Mouse (Mus musculus): ENCODE data around the gene Cd151.

Gene Cd151

DNA sequence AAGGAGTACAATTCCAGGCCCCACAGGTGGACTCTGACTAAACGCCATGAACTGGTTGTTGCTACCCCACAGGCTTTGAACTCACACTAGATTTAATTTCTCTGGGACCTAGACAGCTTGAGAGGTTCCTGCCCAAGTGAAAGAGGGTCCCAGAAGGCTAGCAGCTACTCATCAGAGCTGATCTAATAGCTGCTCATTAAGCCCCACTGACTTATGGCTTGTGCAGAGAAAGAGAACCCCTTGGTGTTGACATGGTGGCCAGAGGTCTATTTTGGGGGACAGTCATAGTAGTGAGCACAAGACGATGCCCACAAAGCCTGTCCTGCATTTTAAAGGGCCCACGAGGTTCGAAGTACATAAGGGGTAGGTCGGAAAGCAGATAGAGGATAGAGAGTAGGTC is 7.0 kb downstream of the Cd151 start:
- no peak for DNase-seq (ENCODE audit: low spot score)

DNA sequence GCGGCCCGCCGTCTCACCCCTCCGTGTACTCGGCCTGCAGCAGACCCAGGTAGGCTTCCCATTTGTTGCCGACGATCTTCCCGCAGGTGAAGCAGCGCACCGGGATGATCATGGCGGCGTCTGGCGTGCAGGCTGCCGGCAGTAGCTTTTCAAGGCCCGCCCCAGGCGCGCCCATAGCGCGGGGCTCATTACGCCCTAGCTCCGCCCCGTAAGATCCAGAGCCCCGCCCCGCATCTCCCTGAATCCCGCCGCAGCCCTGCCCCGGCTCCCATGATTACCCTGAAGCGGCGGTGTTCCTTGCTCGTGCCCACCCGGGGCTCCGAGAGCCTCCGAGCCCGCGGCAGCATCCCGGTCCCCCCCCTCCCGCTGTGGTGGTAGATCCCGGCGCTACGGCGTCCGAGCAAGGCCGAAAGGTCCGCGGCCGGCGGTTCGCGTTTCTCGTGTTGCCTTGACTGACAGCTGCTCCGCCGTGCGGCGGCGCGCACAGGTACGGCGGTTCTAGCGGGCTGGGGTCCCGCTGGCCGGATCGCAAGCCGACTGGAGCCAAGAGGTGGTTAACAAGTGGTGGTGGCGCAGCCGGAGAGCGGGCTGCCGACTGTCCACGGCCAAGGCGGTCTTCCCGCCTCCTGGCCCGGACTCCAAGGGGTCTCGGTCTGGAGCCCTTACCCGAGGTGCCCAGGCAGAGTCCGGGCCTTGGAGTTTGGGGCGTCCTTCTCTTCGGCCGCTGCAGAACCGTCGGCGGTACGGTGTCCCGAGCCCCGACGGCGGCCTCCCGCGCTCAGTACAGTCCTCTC is 8.0 kb downstream of the Cd151 start, which contains the start of the genes Polr2l and Tspan4:
TSS of gene Polr2l (minus strand) at position 122 of the 794 bp plus-strand sequence.
TSS of gene Tspan4 (plus strand) at position 230 of the 794 bp plus-strand sequence.
- peak; percentile 92 for DNase-seq (ENCODE audit: low spot score)

DNA sequence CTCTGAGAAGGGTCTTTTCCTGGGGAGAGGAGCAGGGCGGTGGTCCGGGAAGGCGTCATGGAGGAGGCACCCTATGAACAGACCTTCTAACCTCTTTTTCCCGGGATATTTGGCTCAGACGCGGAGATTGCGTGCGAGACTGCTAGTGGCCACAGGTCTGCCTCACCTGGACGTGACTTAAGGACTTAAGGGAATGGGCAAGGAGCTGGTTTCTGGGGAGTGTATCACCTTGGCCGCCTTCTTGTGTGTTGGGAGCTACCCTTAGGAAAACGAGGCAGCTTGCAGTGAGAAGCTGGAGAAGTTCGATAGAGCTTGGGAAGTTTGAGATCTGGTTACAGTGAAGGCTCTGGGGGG is 8.6 kb downstream of the Cd151 start:
- no peak for DNase-seq (ENCODE audit: low spot score)

DNA sequence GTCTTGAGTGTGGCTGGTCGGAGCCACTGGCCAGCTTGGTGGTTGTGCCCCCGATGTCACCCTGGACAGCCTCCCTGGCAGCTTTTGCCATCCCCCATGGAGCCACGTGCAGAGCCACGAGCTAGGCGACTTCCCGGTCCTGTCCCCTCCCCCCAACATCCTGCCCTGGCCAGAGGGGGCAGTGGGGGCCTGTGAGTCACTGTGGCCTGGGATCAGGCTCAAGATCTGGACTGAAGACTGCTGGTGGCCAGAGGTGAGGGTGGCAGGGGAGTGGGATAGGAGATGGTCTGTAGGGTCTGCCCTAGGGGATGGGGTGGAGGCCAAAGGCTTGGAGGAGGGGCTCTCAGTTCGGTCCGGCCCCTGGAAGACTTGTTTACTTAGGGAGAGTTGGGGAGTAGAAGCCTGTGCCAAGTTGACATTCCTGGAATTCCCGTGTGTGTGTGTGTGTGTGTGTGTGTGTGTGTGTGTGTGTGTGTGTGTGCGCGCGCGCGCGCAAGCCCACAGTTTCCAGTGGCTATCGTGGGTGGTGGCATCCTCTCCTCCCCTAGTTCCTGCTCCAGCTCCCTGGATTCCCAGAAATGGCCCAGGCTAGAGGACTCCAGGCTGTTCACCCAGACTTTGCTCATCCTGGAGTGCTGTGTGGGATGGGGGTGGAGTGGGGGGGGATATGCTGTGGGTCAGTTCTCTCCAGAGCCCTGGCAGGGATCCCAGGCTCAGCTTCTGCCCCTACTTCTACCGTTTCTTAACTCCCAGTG is 9.2 kb downstream of the Cd151 start:
- DNase-seq (ENCODE audit: low spot score): peak; percentile 85

DNA sequence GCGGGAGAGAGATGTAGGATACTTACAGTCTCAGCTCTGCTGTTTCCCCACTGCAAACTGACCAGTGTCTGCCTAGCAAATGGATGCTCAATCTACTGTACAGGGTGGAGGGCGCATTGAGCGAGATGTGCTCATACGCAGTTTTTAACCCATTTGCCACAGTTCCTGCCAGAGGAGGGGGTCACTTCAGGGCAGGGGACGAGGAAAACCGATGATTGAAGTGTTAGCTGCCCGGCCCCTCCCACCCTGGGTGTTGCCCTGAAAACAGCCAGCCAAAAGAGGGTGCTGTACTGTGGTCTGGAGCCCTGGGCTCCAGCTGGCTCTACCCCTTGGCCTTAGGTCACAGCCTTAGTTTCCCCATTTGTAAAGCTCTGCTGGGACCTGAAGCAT is 9.8 kb downstream of the Cd151 start:
- DNase-seq (ENCODE audit: low spot score): no peak

DNA sequence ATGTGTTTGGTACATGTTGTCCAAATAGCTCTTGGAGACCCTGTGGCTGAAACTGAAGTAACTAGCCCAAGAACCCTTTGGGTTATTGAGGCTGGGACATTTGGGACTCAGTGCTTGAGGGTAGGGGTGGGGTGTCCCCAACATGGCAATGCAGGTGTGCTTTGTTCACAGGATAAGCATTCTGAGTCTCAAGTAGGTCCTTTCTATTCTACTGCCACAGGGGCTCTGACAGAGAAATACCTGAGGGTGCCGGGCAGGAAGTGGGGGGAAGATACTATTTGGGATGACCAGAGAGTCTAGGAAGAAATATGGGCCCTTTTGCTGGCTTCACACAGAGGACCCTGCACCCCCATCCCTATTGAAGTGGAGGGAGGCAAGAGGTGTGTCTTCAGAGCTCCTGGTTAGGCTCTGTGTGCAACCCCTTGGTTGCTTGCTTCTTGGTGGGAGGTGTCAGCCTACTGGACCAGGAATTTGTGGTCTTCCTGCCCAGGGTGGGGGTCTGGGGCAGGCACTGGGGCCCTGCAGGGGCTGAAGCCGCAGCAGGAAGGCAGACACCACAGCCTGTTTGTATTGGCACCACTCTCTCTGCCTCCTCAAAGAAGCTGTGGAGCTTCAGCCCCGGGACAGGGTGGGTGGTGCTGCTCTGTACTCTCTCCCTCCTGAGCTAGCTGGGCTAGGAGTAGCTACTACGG is 10.5 kb downstream of the Cd151 start:
- no peak for DNase-seq (ENCODE audit: low spot score)

DNA sequence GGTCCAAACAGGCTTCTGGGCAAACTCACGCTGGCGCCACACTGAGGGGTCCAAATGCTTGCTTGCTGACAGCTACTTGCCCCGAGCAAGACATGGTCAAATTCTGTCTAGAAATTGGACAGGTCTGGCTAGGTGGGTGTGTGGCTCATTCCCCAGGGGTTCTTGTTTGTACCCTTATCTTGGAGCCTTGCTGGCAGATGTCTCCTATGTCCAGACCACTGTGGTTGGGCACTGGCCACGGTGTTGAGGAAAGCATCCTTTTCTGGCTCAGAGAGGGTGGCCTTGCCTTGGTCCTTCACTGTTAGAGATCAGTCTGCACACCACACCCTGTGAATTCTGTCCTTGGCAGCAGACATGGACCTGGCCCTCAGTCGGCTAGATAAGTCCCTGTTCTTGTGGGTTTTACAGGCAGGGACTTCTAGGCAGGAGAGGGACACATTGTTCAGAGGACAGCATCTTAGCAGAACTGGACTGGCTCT is 11.1 kb downstream of the Cd151 start:
- DNase-seq (ENCODE audit: low spot score): no peak

DNA sequence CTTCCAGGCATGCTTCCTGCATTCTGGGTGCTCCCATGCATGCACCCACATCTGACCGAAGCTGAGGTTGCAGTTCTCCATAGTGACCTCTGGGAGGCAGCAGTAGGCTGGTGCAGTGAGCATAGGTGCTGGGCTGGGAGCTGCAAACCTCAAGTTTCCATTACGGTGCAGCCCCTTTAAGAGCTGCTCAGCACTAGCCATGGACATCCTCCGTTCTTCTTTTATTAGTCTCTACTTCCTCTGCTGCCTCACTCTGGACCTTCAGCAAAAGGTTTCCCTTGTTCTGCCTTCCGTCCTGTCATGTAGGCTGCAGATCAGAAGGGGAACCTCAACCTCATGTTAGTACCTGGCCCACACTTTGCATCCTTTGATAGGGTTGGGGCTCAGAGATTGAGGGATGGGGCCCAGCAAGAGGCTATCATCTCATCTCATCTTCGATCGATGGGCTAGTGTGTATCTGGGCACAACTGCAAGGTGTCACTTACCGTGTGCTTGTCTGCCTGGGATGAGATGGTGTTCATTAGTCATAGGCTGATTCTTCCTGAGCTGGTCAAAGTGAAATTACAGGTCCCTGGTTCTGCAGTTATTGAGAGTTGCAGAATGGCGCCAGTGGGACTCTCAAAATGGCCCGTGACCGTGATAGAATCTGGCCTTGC is 13.8 kb downstream of the Cd151 start:
- peak; percentile 52 for DNase-seq (ENCODE audit: low spot score)

DNA sequence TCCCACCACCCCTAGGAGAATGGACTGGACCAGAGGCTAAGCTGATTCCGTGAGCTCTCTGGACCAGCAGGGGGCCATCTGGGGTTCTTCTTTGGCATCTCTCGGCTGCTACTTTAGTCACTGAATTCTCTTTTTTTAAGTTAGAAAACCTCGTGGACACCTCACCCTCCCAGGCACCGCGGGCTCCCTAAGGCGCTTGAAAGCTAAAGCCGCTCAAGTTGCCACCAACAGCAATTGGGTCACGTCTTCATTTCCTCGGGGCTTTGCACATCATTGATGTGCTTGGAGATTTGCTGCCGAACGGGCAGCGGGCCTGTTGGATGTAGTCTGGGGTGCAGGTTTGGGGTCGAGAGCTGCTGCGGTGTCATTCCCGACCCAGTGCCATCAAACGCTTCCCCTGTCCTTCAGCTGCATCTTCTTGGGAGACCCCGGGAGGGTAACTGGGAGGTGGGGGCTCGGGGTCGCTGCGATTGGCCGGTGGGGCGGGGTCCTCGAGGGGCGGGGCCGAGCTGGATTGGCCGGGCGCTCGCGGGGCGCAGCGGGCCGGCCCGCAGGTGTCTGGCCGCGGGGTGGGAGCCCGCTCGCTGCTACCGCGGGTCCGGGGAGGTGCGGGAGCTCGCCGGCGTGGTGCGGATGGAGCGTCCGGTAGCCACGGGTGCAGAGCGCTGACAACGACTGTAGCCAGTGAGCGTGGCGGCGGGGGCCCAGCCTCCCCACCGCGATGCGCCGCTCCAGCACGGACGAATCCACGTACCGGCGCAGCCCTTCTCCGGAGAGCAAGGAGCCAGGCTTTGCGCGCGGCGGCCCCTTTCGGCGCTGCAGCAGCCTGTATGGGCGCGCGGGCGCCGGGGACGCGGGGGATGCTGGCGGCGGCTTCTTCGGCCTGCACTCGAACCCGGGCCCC is 14.6 kb downstream of the Cd151 start:
- DNase-seq (ENCODE audit: low spot score): peak; percentile 57

DNA sequence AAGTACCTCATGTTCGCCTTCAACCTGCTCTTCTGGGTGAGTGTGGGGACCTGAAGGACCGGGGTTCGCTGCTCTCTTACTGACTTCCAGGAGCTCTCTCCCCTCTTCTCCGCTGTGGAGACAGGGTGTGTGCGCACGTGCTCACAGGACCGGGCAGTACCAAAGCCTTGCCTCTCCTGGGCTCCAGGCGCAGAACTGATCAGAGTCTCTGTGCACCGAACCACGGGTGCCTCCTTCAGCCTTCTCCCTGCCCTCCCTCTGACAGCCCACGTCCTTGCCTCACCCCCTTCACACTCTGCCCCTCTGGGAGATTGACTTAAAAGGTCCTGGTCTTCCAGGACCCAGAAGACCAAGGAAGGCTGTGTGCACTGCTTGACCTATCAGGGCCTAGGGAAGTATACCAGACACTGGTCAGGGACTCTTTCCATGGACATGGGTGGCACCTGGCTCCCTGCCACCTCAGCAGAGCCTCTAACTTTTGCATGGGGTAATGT is 15.4 kb downstream of the Cd151 start:
- no peak for DNase-seq (ENCODE audit: low spot score)

DNA sequence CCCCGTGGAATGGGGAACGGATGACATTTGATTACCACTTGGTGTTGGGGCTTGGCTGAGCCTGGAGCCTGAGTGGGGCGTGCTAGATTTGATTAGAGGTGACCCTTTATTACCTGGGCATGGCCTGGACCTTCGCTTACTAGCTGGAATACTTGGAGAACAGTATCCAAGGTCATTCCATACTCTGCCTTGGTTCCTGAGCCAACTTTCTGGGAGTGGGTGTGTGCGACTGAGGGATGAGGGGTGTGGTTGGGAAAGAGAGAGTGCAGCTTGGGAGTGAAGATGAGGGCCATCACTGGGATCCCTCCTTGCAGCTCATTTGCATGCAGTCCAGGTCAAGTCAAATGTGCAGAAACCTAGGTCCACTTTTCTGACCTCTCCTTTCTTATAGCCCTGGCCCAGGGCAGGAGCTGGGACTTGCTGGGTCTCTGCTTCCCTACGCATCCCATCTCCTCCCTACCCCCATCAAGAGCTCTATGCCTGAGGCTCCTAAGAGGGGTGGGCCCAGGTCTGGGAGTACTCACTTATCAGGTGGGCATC is 16.0 kb downstream of the Cd151 start:
- no peak for DNase-seq (ENCODE audit: low spot score)

DNA sequence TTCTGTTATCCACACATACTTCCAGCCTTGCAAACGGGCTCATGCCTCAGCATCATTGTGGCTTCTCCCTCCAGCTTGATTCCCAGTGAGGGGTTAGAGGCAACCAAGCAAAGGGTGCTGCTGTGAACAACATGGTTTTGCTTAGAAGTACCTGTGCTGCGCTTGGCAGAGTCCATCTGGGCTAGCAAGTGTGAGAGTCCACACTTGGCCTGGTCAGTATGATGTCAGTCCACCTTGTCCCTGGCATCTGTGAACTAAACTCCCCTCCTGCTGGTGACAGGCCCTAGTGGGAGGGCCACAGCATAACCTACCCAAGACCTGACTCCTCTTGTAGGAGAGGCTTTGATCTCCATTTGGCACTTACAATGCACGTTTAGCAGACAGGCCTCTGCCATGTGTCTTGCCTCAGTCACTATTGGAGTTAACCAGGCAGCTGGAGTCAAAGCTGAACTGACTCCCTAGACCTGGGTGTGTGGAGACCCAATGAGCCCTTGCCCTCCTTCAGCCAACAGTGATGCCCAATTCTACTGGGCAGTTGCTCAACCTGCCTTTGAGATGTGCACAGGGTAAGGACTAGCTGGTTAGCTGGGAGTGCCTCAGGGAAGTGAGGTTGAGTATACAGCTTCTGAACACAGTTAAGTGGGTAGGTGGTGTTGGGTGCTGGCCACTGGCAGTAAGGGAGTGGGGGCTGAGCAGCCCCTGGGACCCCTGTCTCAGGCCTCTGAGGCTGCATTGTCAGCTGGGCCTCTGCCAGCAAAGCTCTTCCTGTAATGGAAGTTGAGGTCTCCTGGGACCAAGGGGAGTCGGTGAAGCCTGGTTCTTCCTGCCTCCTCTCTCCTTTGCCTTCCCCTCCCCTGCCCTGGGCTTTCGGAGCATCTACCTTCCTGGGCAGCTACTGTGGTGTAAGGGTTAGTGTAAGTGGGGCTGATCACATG is 17.3 kb downstream of the Cd151 start:
- DNase-seq (ENCODE audit: low spot score): no peak

DNA sequence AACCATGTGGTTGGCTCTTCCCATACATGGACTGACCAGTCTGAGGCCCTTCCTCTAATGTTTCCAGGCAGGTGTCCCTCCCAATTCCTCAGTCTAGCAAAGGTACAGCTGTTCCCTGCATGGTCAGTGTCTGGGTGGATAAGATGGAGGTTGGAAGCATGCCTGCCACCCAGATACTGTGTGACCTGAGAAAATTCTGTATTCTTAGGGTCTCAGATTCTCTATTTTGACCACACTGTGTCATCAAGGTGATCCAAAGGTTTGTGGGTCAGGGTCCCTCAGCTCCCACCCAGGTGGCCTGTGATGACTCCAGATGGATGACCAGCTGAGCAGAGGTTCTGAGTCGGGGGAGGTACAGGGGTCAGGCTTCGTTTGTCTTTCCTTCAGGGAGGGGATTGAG is 18.0 kb downstream of the Cd151 start:
- DNase-seq (ENCODE audit: low spot score): no peak

DNA sequence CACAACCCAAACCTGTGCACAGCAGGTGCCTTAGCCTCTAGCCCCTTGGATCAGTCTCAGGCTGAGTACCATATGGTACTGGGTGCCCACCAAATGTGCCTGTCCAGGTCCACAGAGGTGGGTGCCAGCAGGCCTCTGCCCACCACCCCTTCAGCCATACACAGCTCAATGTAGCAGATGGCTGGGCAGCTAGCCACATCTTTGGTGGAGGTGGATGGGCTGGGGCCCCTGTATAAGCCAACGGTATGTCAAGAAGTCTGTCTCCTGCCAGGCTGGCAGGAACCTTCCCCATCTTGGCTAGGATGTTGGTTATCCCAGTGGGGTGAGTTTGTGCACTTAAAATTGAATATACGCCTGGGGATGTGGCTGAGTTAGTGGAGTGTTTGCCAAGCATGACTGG is 18.4 kb downstream of the Cd151 start:
- no peak for DNase-seq (ENCODE audit: low spot score)

DNA sequence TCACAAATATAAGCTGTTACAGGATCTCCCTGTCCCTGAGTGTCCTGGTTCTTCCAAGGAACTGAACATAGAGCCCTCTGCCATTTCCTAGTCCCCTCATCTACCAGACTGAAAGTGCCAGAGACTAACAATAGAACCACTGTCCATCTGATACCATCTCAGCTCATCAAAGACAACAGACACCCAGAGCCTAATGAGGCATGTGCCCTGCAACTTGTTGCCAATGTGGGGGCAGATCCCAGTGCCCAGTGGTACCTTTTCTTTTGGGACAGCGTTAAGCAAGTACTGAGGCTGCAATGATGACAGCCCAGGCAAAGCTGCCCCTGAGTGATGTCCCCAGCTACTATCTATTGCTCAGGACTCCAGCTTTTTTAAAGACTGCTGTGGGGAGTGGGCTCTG is 19.0 kb downstream of the Cd151 start:
- no peak for DNase-seq (ENCODE audit: low spot score)

DNA sequence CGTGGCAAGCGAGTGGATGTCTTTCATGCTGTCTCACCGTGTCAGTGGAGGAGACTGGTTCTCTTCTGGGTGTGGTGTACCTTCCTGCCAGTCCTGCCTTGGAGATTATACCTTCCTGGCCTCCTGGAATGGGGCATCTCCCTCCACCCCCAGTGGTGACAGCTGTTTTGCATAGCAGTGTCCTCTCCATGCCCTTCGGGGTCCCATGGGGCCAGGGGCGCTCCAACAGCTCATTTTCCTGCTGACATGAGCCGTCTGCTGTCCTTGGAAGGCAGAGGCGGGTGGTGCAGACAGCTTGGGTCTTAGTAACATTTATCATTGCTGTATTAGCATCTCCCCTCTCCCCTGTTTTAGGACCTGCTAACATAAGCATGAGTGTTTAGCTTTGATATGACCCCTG is 19.9 kb downstream of the Cd151 start:
- no peak for DNase-seq (ENCODE audit: low spot score)

DNA sequence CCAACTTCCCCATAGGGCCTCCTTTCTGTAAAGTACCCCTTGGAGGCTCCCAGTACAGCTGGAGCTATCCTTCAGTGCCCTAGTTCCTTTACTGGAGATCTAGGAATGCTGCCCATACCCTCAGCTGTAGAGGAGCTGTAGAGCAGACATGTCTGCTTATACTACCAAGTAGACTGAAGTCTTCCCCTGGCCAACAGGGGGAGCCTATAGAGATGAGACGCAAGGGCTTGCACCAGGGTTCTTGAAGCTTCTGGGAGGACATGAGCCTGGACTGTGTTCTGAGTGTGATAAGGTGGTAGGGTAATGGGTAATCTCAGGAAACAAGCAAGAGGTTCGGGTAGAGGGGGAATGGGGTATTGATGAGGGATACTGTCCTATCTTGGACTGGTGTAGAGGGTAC is 24.0 kb downstream of the Cd151 start:
- no peak for DNase-seq (ENCODE audit: low spot score)

DNA sequence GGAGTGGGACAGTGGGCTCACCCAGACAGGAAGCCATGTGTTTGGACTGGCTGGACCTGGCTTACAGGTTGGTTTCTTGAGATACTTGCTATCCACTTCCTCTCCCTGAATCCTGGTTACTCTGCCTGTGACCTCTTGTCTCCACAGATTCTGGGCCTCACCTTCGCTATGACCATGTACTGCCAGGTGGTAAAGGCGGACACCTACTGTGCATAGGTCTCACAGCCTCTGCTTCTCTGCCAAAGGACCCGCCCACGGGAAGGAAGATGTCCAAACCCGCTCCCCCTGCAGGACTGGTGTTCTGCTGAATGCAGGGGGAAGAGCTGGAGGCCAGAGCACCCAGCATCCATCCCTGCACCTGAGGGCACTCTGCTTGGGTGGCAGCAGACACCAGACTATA is 25.5 kb downstream of the Cd151 start:
- DNase-seq (ENCODE audit: low spot score): no peak

DNA sequence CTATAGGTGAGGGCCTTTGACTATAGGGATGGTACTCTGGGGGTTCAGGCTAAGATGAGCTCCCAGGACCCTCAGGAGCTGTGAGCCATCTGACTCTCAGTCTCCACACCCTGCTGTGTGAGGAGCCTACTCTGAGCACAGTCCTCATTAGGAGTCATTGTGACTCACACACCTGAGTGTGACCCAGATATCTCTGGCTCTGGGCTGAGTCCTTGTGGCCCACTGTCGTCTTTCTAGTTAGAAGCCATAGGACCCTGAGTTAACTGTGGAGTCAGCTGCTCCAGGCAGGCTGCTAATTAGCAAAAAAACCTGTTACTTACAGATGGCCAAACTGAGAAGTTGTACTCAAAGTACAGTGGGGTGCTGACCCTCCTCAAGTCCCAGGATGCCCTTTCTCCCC is 26.5 kb downstream of the Cd151 start:
- no peak for DNase-seq (ENCODE audit: low spot score)

DNA sequence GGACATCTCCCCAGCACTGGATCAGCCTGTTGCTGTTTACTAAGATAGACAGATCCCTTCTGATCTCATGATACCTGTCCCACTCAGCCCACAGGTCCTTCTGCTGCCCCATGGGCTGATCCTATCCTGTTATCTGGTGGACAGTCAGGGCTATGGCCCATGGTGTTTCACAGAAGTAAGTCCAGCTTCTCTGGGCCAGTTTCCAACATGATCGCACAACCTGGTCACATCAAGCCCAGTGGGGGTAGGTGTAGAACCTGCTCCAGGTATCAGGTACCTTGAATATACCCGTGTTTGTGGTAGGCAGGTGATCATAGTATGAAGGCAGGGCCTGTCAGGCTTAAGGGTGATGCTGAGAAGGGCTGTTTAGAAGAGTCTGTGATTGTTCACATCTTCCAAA is 28.2 kb downstream of the Cd151 start:
- DNase-seq (ENCODE audit: low spot score): no peak
